Mouse (Mus musculus): ENCODE measurements around the gene Dpy19l2. TPM values are rescaled to one million over a fixed set of nuclear protein-coding genes. Genes with fewer than 3 reads are reported as not detected.
"Not testable (repeated sequence)": the region's sequence is repeated elsewhere in the genome, so short reads cannot be mapped to it uniquely, and the experiment has no call there.

The Dpy19l2 gene
- under 1 TPM; 0.28 to 0.39 TPM for total RNA-seq (2021)
- long read RNA-seq, experiment 1, result 0 reads
- long read RNA-seq, experiment 2, result 0 reads

DNA sequence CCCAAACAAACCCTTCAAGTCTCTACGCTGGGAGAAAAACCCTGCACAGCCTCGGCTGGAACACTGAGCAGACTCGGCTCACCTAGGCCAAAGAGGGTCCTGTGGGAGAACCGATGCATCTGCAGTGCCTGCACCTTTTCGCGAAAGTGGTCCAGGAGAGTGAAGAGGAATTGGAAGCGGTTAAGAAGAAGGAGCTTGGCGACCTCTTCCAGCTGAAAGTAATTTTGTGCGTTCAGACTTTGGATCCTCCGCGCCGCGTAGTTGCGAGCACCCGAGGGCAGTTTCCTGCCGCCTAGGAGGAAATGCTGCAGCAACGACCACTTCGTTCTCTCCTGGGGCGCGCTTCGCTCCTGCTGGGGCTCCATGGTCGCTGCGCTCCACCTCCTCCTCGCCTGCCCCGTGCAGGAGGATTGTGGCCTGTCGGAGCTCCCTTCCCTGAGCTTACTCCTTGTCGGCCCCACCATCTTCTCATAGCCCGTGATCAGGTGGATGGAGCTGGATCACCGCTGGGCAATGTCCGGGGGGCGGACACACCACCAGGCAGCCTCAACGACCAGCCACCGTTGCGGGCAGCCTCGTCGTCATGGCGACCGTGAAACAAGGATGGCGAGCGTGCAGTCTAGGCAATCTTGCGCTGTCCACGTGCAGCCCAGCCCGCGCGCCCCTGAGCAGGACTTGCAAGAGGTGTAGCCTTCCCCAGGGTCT is at the start of gene Dpy19l2:
Gene Dpy19l2 (minus strand): TSS at position 594 of the 705 bp plus-strand sequence.
- peak; percentile 4 to 30 for DNase-seq (ENCODE audit: low spot score in 2 of 2)
- Histone ChIP-seq H3K4me3 (peak within 1 kb of the TSS; percentile 55), H3K27ac (no peak within 1 kb of the TSS)
- no peak for TF ChIP-seq CTCF (conservative IDR thresholded peaks at IDR 0.05)

DNA sequence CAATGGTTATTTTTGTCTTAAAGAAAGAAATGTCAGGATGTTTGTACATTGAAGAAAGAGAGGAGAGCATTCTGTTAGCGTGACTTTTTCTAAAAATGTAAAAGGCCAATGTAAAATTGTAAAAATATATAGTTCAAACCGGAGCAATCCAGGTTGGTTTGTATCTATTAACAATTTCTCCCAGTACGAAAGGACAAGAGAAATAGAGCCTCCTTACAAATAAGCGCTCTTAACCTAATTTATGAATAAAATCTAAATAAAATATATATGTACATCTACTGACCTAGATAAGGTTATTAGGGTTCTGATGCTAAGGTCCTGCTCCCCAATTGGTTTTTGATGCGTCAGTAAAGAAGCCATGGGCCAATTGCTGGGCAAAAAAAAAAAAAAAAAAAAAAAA is 48.9 kb upstream of the Dpy19l2 start:
- no peak for TF ChIP-seq CTCF (conservative IDR thresholded peaks at IDR 0.05)
- H3K27ac ChIP-seq, result no peak overlapping the region
- no peak overlapping the region for H3K4me3 ChIP-seq
- no peak for DNase-seq (ENCODE audit: low spot score in 2 of 2)

- no peak for DNase-seq (ENCODE audit: low spot score in 2 of 2)
- Histone ChIP-seq H3K27ac (no peak overlapping the region), H3K4me3 (no peak overlapping the region)
- peak; percentile 81 for TF ChIP-seq CTCF (conservative IDR thresholded peaks at IDR 0.05)
Observed at GRCm38 (mm10) chr9:24701246-24701645, 5.2 kb upstream of the Dpy19l2 start.

DNA sequence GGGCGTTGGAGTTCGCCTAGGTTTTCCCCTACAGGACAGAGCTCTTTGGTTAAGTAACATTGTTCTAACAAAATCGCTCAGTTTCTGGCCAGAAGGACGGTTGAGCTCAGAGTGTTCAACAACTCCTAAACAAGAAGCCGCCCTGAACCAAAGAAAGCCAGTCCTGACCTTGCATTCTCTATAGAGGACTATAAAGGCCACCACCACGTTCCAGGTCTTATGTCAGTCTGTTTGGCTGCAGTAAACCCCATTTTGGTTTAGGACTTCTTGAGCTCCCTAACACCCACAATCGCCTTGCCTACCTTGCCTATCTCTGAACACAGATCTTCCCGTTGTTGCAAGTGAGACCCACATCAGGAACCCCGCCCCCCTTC is 299 bp upstream of the Dpy19l2 start:
- no peak for DNase-seq (ENCODE audit: low spot score in 2 of 2)
- no peak for TF ChIP-seq CTCF (conservative IDR thresholded peaks at IDR 0.05)
- Histone ChIP-seq H3K27ac (no peak overlapping the region), H3K4me3 (peak overlapping the region; percentile 55)

GRCm38 (mm10) chr9:24637341-24637740 is 58.8 kb downstream of the Dpy19l2 start:
- not testable (repeated sequence) for DNase-seq (ENCODE audit: low spot score in 2 of 2); H3K27ac ChIP-seq; H3K4me3 ChIP-seq

GRCm38 (mm10) chr9:24624896-24625295 is 71.2 kb downstream of the Dpy19l2 start, which contains the start of gene Cypt4:
TSS of gene Cypt4 (plus strand) at chr9:24625196.
- no peak for DNase-seq (ENCODE audit: low spot score in 2 of 2)
- H3K4me3 ChIP-seq, result no peak within 1 kb of the TSS
- TF ChIP-seq CTCF (conservative IDR thresholded peaks at IDR 0.05), result no peak
- no peak within 1 kb of the TSS for H3K27ac ChIP-seq

DNA sequence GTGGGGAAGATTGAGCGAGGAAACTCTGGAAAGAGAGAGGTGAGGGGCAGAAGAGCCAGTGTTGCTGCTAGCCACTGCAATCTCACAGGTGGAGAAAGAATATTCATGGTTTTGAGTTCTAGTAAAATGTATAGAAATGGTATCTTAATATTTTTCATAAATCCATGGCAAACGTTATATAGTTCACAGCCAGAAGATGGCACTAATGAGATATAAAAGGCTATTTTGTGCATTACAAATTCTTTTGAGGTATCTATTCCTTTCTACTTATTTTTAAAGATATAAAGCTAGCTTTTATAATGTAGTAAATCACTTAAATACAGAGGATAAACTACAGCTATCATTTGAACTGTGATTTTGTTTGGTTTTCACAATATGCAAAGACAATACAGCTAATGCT is 157.9 kb downstream of the Dpy19l2 start:
- no peak overlapping the region for H3K4me3 ChIP-seq

GRCm38 (mm10) chr9:24516575-24517139 is 179.4 kb downstream of the Dpy19l2 start:
- no peak overlapping the region for H3K27ac ChIP-seq
- H3K4me3 ChIP-seq, result no peak overlapping the region
- peak; percentile 77 for DNase-seq (ENCODE audit: low spot score in 2 of 2)
- TF ChIP-seq CTCF (conservative IDR thresholded peaks at IDR 0.05), result peak; percentile 98; the same call in 1 of the 2 replicates

More for the DNA sequence above, 157.9 kb downstream of the Dpy19l2 start:
- no peak overlapping the region for H3K27ac ChIP-seq
- TF ChIP-seq CTCF (conservative IDR thresholded peaks at IDR 0.05), result peak; percentile 74
- no peak for DNase-seq (ENCODE audit: low spot score in 2 of 2)

DNA sequence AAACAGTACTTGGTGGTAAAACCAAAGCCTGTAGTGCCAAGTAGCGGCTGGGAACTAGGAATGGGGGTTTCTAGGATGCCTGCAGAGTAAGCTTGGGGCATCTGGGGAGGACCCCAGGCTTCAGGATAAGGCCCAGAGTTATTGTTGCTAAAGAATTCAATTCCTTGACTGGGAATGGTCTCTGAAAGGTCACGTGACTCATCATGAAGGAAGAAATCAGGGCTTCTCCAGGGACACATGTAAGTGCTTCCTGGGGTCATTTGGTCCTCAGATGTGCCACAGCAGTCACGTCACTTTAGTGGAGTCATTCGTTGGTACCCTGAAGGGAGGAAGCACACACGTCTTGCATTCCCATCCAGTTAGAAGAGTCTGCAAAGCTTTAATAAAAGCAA is 182.0 kb downstream of the Dpy19l2 start:
- TF ChIP-seq CTCF (conservative IDR thresholded peaks at IDR 0.05), result no peak
- H3K27ac ChIP-seq, result no peak overlapping the region
- H3K4me3 ChIP-seq, result no peak overlapping the region
- DNase-seq (ENCODE audit: low spot score in 2 of 2), result no peak

DNA sequence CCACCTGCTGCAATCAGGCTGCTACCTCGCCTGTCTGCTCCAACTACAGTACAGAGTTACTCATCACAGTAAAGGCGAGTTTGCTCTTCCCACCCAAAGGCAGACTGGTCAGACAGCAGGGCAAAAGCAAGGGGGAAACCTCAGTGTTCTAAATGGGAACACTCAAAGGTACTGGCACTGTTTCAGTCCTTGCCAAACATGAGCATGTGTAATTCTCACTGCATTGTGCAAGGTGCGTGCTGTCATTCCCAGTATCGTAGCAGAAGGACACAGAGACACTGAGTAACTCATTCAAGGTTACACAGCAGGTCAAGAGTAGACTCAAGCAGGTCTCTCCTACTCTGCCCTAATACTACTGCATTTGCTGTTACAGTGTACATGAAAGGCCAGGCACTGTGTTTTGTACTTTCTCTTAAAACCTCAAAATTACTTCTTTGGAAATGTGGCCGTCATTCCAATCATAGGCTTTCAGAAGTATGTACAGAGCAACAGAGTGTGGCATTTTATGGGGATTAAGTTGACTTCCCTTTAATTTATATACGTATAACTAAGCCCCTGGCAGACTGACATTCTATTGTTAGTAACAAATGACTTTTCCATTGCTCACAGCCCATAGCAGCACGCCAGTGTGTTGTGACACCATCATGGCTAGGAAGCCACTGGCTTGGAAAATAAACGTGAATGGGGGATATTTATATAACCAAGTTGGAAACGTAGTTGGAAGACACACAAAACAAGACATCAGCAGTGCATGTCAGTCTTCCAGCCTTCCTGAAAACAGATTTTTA is 182.6 kb downstream of the Dpy19l2 start:
- no peak for DNase-seq (ENCODE audit: low spot score in 2 of 2)
- H3K4me3 ChIP-seq, result no peak overlapping the region
- H3K27ac ChIP-seq, result no peak overlapping the region
- TF ChIP-seq CTCF (conservative IDR thresholded peaks at IDR 0.05), result no peak

- Histone ChIP-seq H3K4me3 (no peak overlapping the region), H3K27ac (no peak overlapping the region)
- no peak for TF ChIP-seq CTCF (conservative IDR thresholded peaks at IDR 0.05)
- no peak for DNase-seq (ENCODE audit: low spot score in 2 of 2)
Observed at GRCm38 (mm10) chr9:24512121-24512539, 184.0 kb downstream of the Dpy19l2 start.

- H3K27ac ChIP-seq, result no peak overlapping the region
- DNase-seq (ENCODE audit: low spot score in 2 of 2), result no peak
- no peak overlapping the region for H3K4me3 ChIP-seq
- no peak for TF ChIP-seq CTCF (conservative IDR thresholded peaks at IDR 0.05)
Observed at GRCm38 (mm10) chr9:24511371-24512120, 184.5 kb downstream of the Dpy19l2 start.

- no peak overlapping the region for H3K27ac ChIP-seq
- DNase-seq (ENCODE audit: low spot score in 2 of 2), result no peak
- no peak overlapping the region for H3K4me3 ChIP-seq
- TF ChIP-seq CTCF (conservative IDR thresholded peaks at IDR 0.05), result no peak
Observed at GRCm38 (mm10) chr9:24508880-24509279, 187.2 kb downstream of the Dpy19l2 start.

Other genes with a start within 250 kb of the Dpy19l2 start
- gene Dpy19l1, start 193.2 kb downstream of the Dpy19l2 start, total RNA-seq (2021), result 10 to 100 TPM; 36.5 to 38.0 TPM
- gene Cypt4, start 71.1 kb downstream of the Dpy19l2 start, total RNA-seq (2021), result not detected
- not detected for gene Tbx20, start 78.0 kb upstream of the Dpy19l2 start, total RNA-seq (2021)